Comparison of ENCODE assay signal across 18 mouse cellular contexts in the genomic region with DNA sequence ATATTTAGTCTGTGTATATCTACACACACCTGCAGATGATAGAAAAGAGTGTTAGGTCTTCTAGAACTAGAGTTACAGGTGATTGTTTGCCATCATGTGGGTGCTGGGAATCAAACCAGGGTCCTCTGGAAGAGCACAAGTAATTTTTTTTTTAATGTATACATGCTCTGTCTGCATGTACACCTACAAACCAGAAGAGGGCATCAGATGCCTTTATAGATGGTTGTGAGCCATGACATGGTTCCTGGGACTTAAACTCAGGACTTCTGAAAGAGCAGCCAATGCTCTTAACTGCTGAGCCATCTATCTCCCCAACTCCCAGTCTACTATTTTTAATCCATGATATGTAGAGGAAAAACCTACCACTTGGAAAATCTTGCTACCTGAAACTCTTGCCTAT. TPM values are rescaled to one million over a fixed set of nuclear protein-coding genes. Genes with fewer than 3 reads are reported as not detected.
A peak's percentile ranks its signal among the peaks of the same experiment; 100 is the strongest.
DNase-seq lines count a peak whose midpoint lies in the region; ATAC-seq and TF ChIP-seq lines count a peak whose summit lies in the region.
"Had no signal": no experiment of that assay in that cellular context is flagged by ENCODE, and none has a peak within 500 bp of the region (broad histone marks: within the 10 kb centered on the region; RNA-seq: fewer than 3 reads in every experiment).

No protein-coding gene starts in this region.

- H3K27ac ChIP-seq in left cerebral cortex, adult 2 months, result no peak overlapping the region
- H3K27ac ChIP-seq in MEL (ENCODE audit: control insufficient read depth, low read depth, low read length), result no peak overlapping the region
- H3K27ac ChIP-seq: embryonic facial prominence, embryonic 13.5 days; kidney, embryonic 15.5 days; midbrain, embryonic 12.5 days had no signal

- H3K9ac ChIP-seq in MEL (ENCODE audit: control insufficient read depth, low read depth, low read length, poor library complexity, severe bottlenecking), result no peak overlapping the region
- H3K9ac ChIP-seq: embryonic facial prominence, embryonic 13.5 days; heart, embryonic 12.5 days; kidney, embryonic 15.5 days; midbrain, embryonic 12.5 days had no signal

- intact Hi-C loops in left cerebral cortex, adult 2 months (cut with DNase I), result loop anchor here (10.0 kb wide), 2 partner anchors 245 to 325 kb away; a partner anchor contains a TSS
- intact Hi-C loops in left cerebral cortex, postnatal 4 days (cut with DNase I), result no loop called here

- DNase-seq in left cerebral cortex, adult 2 months (ENCODE audit: extremely low spot score in 1 of 2, low spot score in 2 of 2), result no peak
- no peak for DNase-seq in left cerebral cortex, postnatal 4 days
- DNase-seq in A20 (ENCODE audit: low read depth, low spot score) (peak; percentile 28), MEL (ENCODE audit: low read depth, low spot score) (peak; percentile 68)
- no peak for DNase-seq in ovary, postnatal 14 days (ENCODE audit: low spot score)
- no peak for DNase-seq in cerebellum, postnatal 10 days
- DNase-seq: cerebellum, postnatal 25 days; gastrocnemius, postnatal 36 days; heart, postnatal 36 days; layer of hippocampus, adult 9-11 months; liver; lung, postnatal 10 days had no signal

- peak; percentile 9; the same call in 1 of the 2 replicates for TF ChIP-seq CTCF in left cerebral cortex, adult 2 months (IDR thresholded peaks at IDR 0.05)
- peak in 2 of 3 experiments; percentile 50 to 72; a peak in 4 of 6 replicates for TF ChIP-seq CTCF in MEL (IDR thresholded peaks at IDR 0.05 in 2 of 3, conservative IDR thresholded peaks at IDR 0.05 in 1 of 3; ENCODE audit: control insufficient read depth in 1 of 3, insufficient read depth in 1 of 3, low read depth in 2 of 3, low read length in 3 of 3, poor library complexity in 1 of 3, severe bottlenecking in 1 of 3)

- TF ChIP-seq RAD21 in MEL (IDR thresholded peaks at IDR 0.05; ENCODE audit: low read depth, low read length), result peak; percentile 72

- peaks cover 0 to 6% of the 10 kb centered on the region in 2 experiments; a peak in 2 of 4 replicates for H3K36me3 ChIP-seq in MEL (ENCODE audit: control insufficient read depth in 1 of 2, insufficient read depth in 2 of 2, low read length in 2 of 2)
- H3K36me3 ChIP-seq: embryonic facial prominence, embryonic 13.5 days; heart, embryonic 12.5 days; kidney, embryonic 15.5 days; midbrain, embryonic 12.5 days had no signal

- H3K4me3 ChIP-seq in left cerebral cortex, adult 2 months, result no peak overlapping the region
- no peak overlapping the region for H3K4me3 ChIP-seq in MEL (ENCODE audit: control insufficient read depth in 1 of 2, insufficient read depth in 1 of 2, low read depth in 2 of 2, low read length in 2 of 2)
- H3K4me3 ChIP-seq: embryonic facial prominence, embryonic 13.5 days; heart, embryonic 12.5 days; kidney, embryonic 15.5 days; midbrain, embryonic 12.5 days had no signal

- H3K79me2 ChIP-seq in MEL (ENCODE audit: control insufficient read depth, insufficient read depth, low read length, poor library complexity), result no peaks in the 10 kb centered on the region

- no peak for TF ChIP-seq POLR2A in MEL (IDR thresholded peaks at IDR 0.05; ENCODE audit: control insufficient read depth in 1 of 2, insufficient read depth in 1 of 2, low read depth in 1 of 2, low read length in 2 of 2, poor library complexity in 1 of 2)

- H3K4me1 ChIP-seq in MEL (ENCODE audit: control insufficient read depth in 1 of 2, insufficient read depth in 2 of 2, low read length in 2 of 2), result peaks cover 7 to 10% of the 10 kb centered on the region in 2 experiments

- 0 out of 2 replicates have a peak, but pooled peaks have one; percentile 46 for ATAC-seq in megakaryocyte-erythroid progenitor cell, adult 5-6 weeks (replicated peaks; ENCODE audit: low FRiP score, low TSS enrichment, poor library complexity, severe bottlenecking)
- ATAC-seq: inflammation-experienced regulatory T-cells, adult 6 months had no signal

- TF ChIP-seq EP300 in MEL (IDR thresholded peaks at IDR 0.05; ENCODE audit: low read depth in 1 of 2, low read length in 2 of 2), result no peak

- H3K27me3 ChIP-seq in MEL (ENCODE audit: control insufficient read depth in 1 of 2, insufficient read depth in 2 of 2, low read length in 2 of 2), result no peaks in the 10 kb centered on the region
- H3K27me3 ChIP-seq: kidney, embryonic 15.5 days had no signal

- no peaks in the 10 kb centered on the region for H3K9me3 ChIP-seq in MEL (replicated peaks; ENCODE audit: insufficient read depth, low read length)
- H3K9me3 ChIP-seq: embryonic facial prominence, embryonic 13.5 days; heart, embryonic 12.5 days; kidney, embryonic 15.5 days; midbrain, embryonic 12.5 days had no signal

TF ChIP-seq in MEL, 35 proteins besides CTCF, POLR2A, EP300 and RAD21:
- no peak for TF ChIP-seq NRF1 (IDR thresholded peaks at IDR 0.05; ENCODE audit: insufficient read depth, low read depth, low read length, poor library complexity, severe bottlenecking)
- TF ChIP-seq TAL1 (IDR thresholded peaks at IDR 0.05; ENCODE audit: low read length), result no peak
- TF ChIP-seq USF1 (IDR thresholded peaks at IDR 0.05; ENCODE audit: low read depth, low read length), result no peak
- no peak for TF ChIP-seq CHD2 (IDR thresholded peaks at IDR 0.05; ENCODE audit: low read length)
- TF ChIP-seq UBTF (IDR thresholded peaks at IDR 0.05; ENCODE audit: borderline replicate concordance, insufficient read depth, low read depth, low read length), result no peak
- no peak for TF ChIP-seq MYB (IDR thresholded peaks at IDR 0.05; ENCODE audit: low read depth, low read length)
- no peak for TF ChIP-seq POLR2AphosphoS2 (IDR thresholded peaks at IDR 0.05; ENCODE audit: low read length)
- TF ChIP-seq E2F4 (IDR thresholded peaks at IDR 0.05; ENCODE audit: borderline replicate concordance, low read depth, low read length), result no peak
- TF ChIP-seq ZC3H11A (IDR thresholded peaks at IDR 0.05; ENCODE audit: low read depth, low read length), result peak; percentile 73
- TF ChIP-seq ZNF384 (IDR thresholded peaks at IDR 0.05; ENCODE audit: low read depth, low read length), result peak; percentile 81
- peak; percentile 76 for TF ChIP-seq SMC3 (IDR thresholded peaks at IDR 0.05; ENCODE audit: low read depth, low read length)

RNA-seq across cellular contexts. Expression of a gene that starts 2.7 kb away (rescaled TPM):
- 10 to 100 TPM; 76.9 to 83.4 TPM for total RNA-seq in left cerebral cortex, adult 2 months (2021)
- total RNA-seq in left cerebral cortex, postnatal 4 days (2021), result 10 to 100 TPM; 78.9 to 80.8 TPM
- total RNA-seq in MEL (2012; rRNA removed), result 25.9 and 27.6 TPM in 2 replicates
- 10 to 100 TPM in 1 of 2 experiments, not detected in 1; 62.0 TPM for polyA plus RNA-seq in MEL (2012; ENCODE audit: insufficient read depth in 1 of 2, insufficient read length in 2 of 2, low read depth in 1 of 2, low replicate concordance in 2 of 2, missing spikeins in 1 of 2)
- total RNA-seq in megakaryocyte-erythroid progenitor cell, adult 5-6 weeks (2014; fragmentation: Nextera tagmentation), result 81.6 and 102 TPM in 2 replicates
- total RNA-seq in megakaryocyte-erythroid progenitor cell, adult 5-6 weeks (2017), result 21.5 and 22.6 TPM in 2 replicates

RNA-seq across cellular contexts. Expression of a gene that starts 29.4 kb away (rescaled TPM):
- 10 to 100 TPM; 84.9 to 86.0 TPM for total RNA-seq in left cerebral cortex, adult 2 months (2021)
- total RNA-seq in left cerebral cortex, postnatal 4 days (2021), result 10 to 100 TPM; 86.2 to 95.3 TPM
- total RNA-seq in MEL (2012; rRNA removed), result 93.6 and 97.0 TPM in 2 replicates
- polyA plus RNA-seq in MEL (2012; ENCODE audit: insufficient read depth in 1 of 2, insufficient read length in 2 of 2, low read depth in 1 of 2, low replicate concordance in 2 of 2, missing spikeins in 1 of 2), result 100 to 1,000 TPM in 1 of 2 experiments, 10 to 100 TPM in 1; 82.4 to 191 TPM
- total RNA-seq in megakaryocyte-erythroid progenitor cell, adult 5-6 weeks (2014; fragmentation: Nextera tagmentation), result 34.5 and 35.6 TPM in 2 replicates
- total RNA-seq in megakaryocyte-erythroid progenitor cell, adult 5-6 weeks (2017), result 26.6 and 65.5 TPM in 2 replicates

Comparison
In these comparisons a context has a peak if more than half of its experiments do, and no peak if none do; other contexts are left out.
1. DNase-seq: peak in A20 (single experiment) and MEL (single experiment); none in left cerebral cortex, adult 2 months (0 of 2), left cerebral cortex, postnatal 4 days (single experiment), ovary, postnatal 14 days (single experiment) and cerebellum, postnatal 10 days (0 of 2).